20 mouse cellular contexts compared by ENCODE assay signal in the genomic region with DNA sequence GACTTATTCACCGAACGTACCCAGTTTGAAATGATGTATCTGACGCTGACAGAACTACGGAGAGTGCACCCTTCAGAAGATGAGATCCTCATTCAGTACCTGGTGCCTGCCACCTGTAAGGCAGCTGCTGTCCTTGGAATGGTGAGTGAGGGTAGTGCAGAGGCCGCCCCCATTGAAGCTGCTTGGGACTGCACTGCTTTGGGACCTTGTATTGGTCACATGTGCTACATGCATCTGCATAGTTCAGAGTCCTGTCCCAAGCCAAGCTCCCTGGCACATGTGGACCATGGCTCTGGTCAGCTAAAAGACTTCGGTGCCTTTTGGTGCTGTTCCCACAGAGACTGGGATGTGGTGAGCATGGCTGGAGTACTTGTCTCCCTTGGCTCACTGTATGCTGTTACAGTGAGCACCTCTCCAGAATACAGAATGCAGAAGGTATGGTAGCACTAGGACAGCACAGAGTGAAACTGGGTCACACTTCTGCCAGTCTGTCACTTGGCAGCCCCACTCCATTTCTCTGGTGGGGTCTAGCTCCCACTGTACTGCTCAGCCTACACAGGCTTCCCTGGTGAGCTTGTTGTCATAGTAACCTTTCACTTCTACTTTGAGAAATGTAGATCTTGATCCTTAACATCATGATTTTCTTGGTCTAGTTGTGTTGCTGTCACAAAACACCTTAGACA. TPM values are rescaled to one million over a fixed set of nuclear protein-coding genes. Genes with fewer than 3 reads are reported as not detected.
A peak's percentile ranks its signal among the peaks of the same experiment; 100 is the strongest.
DNase-seq lines count a peak whose midpoint lies in the region; ATAC-seq and TF ChIP-seq lines count a peak whose summit lies in the region.
"Had no signal": no experiment of that assay in that cellular context is flagged by ENCODE, and none has a peak within 500 bp of the region (broad histone marks: within the 10 kb centered on the region; RNA-seq: fewer than 3 reads in every experiment).

No protein-coding gene starts in this region.

- no peaks in the 10 kb centered on the region for H3K27me3 ChIP-seq in forebrain, postnatal 0 days (ENCODE audit: insufficient read depth, low read length)
- no peaks in the 10 kb centered on the region for H3K27me3 ChIP-seq in forebrain, embryonic 10.5 days (ENCODE audit: poor library complexity, severe bottlenecking)
- no peaks in the 10 kb centered on the region for H3K27me3 ChIP-seq in hindbrain, postnatal 0 days (ENCODE audit: insufficient read depth, low read length)
- no peaks in the 10 kb centered on the region for H3K27me3 ChIP-seq in hindbrain, embryonic 12.5 days
- no peaks in the 10 kb centered on the region for H3K27me3 ChIP-seq in midbrain, embryonic 11.5 days (ENCODE audit: control insufficient read depth, insufficient read depth, low read length)
- no peaks in the 10 kb centered on the region for H3K27me3 ChIP-seq in midbrain, embryonic 16.5 days (ENCODE audit: control insufficient read depth, insufficient read depth, low read depth, low read length)

- DNase-seq in forebrain, postnatal 0 days: no peak
- no peak for DNase-seq in forebrain, embryonic 10.5 days (ENCODE audit: extremely low spot score, low spot score)
- no peak for DNase-seq in hindbrain, postnatal 0 days (ENCODE audit: low spot score)
- DNase-seq in midbrain, embryonic 11.5 days (ENCODE audit: low spot score, missing footprints): peak; percentile 66
- DNase-seq in right cerebral cortex, adult 18-20 months: peak; percentile 24
- no peak for DNase-seq in right cerebral cortex, postnatal 36 days (ENCODE audit: low spot score in 2 of 2)
- DNase-seq: adrenal gland, adult 8-10 months; adrenal gland, postnatal 25 days; cerebellum, adult 18-20 months; cerebellum, adult 9-10 months; cerebellum, postnatal 14 days; gastrocnemius, adult 2 months; gastrocnemius, postnatal 14 days; heart, adult 11 months had no signal

- no peak overlapping the region for H3K27ac ChIP-seq in forebrain, postnatal 0 days (ENCODE audit: low read depth, low read length)
- H3K27ac ChIP-seq in forebrain, embryonic 10.5 days: no peak overlapping the region
- no peak overlapping the region for H3K27ac ChIP-seq in hindbrain, postnatal 0 days
- H3K27ac ChIP-seq in hindbrain, embryonic 12.5 days: no peak overlapping the region
- no peak overlapping the region for H3K27ac ChIP-seq in midbrain, embryonic 11.5 days (ENCODE audit: low read depth, low read length)
- H3K27ac ChIP-seq in midbrain, embryonic 16.5 days (ENCODE audit: low read length): no peak overlapping the region
- H3K27ac ChIP-seq: gastrocnemius, adult 2 months; hindbrain, embryonic 14.5 days had no signal

- no peak overlapping the region for H3K9ac ChIP-seq in forebrain, postnatal 0 days
- H3K9ac ChIP-seq in hindbrain, postnatal 0 days (replicated peaks; ENCODE audit: low read length): no peak overlapping the region
- no peak overlapping the region for H3K9ac ChIP-seq in hindbrain, embryonic 12.5 days
- H3K9ac ChIP-seq in midbrain, embryonic 11.5 days (ENCODE audit: low read length): no peak overlapping the region
- no peak overlapping the region for H3K9ac ChIP-seq in midbrain, embryonic 16.5 days (ENCODE audit: low read depth, low read length)
- H3K9ac ChIP-seq: hindbrain, embryonic 14.5 days had no signal

- no peak overlapping the region for H3K4me2 ChIP-seq in forebrain, postnatal 0 days (ENCODE audit: low read depth)
- H3K4me2 ChIP-seq in hindbrain, postnatal 0 days (ENCODE audit: low read depth, low read length): no peak overlapping the region
- no peak overlapping the region for H3K4me2 ChIP-seq in hindbrain, embryonic 12.5 days (replicated peaks)
- no peak overlapping the region for H3K4me2 ChIP-seq in midbrain, embryonic 11.5 days
- no peak overlapping the region for H3K4me2 ChIP-seq in midbrain, embryonic 16.5 days (ENCODE audit: low read length)
- H3K4me2 ChIP-seq: heart, embryonic 11.5 days; hindbrain, embryonic 14.5 days had no signal

- no peaks in the 10 kb centered on the region for H3K9me3 ChIP-seq in forebrain, postnatal 0 days (ENCODE audit: low read length)
- no peaks in the 10 kb centered on the region for H3K9me3 ChIP-seq in forebrain, embryonic 10.5 days
- H3K9me3 ChIP-seq in hindbrain, postnatal 0 days (ENCODE audit: low read length): no peaks in the 10 kb centered on the region
- H3K9me3 ChIP-seq in hindbrain, embryonic 12.5 days (replicated peaks): no peaks in the 10 kb centered on the region
- no peaks in the 10 kb centered on the region for H3K9me3 ChIP-seq in midbrain, embryonic 11.5 days (ENCODE audit: control insufficient read depth, low read length)
- H3K9me3 ChIP-seq in midbrain, embryonic 16.5 days (replicated peaks; ENCODE audit: control insufficient read depth, low read length, poor library complexity, severe bottlenecking): no peaks in the 10 kb centered on the region

- WGBS in forebrain, postnatal 0 days: 95% methylated on average over 6 of the region's 6 CpGs
- 95% methylated on average over 6 of the region's 6 CpGs for WGBS in forebrain, embryonic 10.5 days
- 92% methylated on average over 6 of the region's 6 CpGs for WGBS in hindbrain, postnatal 0 days
- 94% methylated on average over 6 of the region's 6 CpGs for WGBS in hindbrain, embryonic 12.5 days
- 98% methylated on average over 6 of the region's 6 CpGs for WGBS in midbrain, embryonic 11.5 days
- 96% methylated on average over 6 of the region's 6 CpGs for WGBS in midbrain, embryonic 16.5 days

- no peak for TF ChIP-seq CTCF in forebrain, postnatal 0 days (IDR thresholded peaks at IDR 0.05; ENCODE audit: low read depth)
- TF ChIP-seq CTCF in hindbrain, postnatal 0 days (IDR thresholded peaks at IDR 0.05; ENCODE audit: low read depth): no peak

- H3K4me1 ChIP-seq in forebrain, postnatal 0 days (ENCODE audit: insufficient read depth): no peaks in the 10 kb centered on the region
- H3K4me1 ChIP-seq in forebrain, embryonic 10.5 days: no peaks in the 10 kb centered on the region
- H3K4me1 ChIP-seq in hindbrain, postnatal 0 days (ENCODE audit: insufficient read depth, low read length): no peaks in the 10 kb centered on the region
- H3K4me1 ChIP-seq in hindbrain, embryonic 12.5 days: no peaks in the 10 kb centered on the region
- no peaks in the 10 kb centered on the region for H3K4me1 ChIP-seq in midbrain, embryonic 11.5 days (ENCODE audit: control insufficient read depth, insufficient read depth, low read length)
- H3K4me1 ChIP-seq in midbrain, embryonic 16.5 days (ENCODE audit: control insufficient read depth, insufficient read depth, low read length): no peaks in the 10 kb centered on the region

- peaks cover 83% of the 10 kb centered on the region for H3K36me3 ChIP-seq in forebrain, postnatal 0 days (ENCODE audit: insufficient read depth)
- H3K36me3 ChIP-seq in forebrain, embryonic 10.5 days (replicated peaks): peaks cover 98% of the 10 kb centered on the region
- H3K36me3 ChIP-seq in hindbrain, postnatal 0 days (ENCODE audit: insufficient read depth, low read length): peaks cover 57% of the 10 kb centered on the region
- peaks cover 81% of the 10 kb centered on the region for H3K36me3 ChIP-seq in hindbrain, embryonic 12.5 days
- peaks cover 22% of the 10 kb centered on the region for H3K36me3 ChIP-seq in midbrain, embryonic 11.5 days (ENCODE audit: control insufficient read depth, insufficient read depth, low read length)
- peaks cover 39% of the 10 kb centered on the region for H3K36me3 ChIP-seq in midbrain, embryonic 16.5 days (ENCODE audit: control insufficient read depth, insufficient read depth, low read length)

- peak; percentile 64 for ATAC-seq in forebrain, postnatal 0 days
- peak; percentile 87 for ATAC-seq in hindbrain, postnatal 0 days
- no peak for ATAC-seq in hindbrain, embryonic 12.5 days (ENCODE audit: low FRiP score)
- ATAC-seq in midbrain, embryonic 11.5 days (ENCODE audit: low FRiP score): no peak
- no peak for ATAC-seq in midbrain, embryonic 16.5 days
- ATAC-seq: activated CD4-positive, CD25-positive, alpha-beta regulatory T cell, adult 4 months; forebrain, embryonic 14.5 days had no signal

- H3K4me3 ChIP-seq in forebrain, postnatal 0 days (ENCODE audit: low read depth, low read length): no peak overlapping the region
- no peak overlapping the region for H3K4me3 ChIP-seq in forebrain, embryonic 10.5 days
- H3K4me3 ChIP-seq in hindbrain, postnatal 0 days (ENCODE audit: low read length): no peak overlapping the region
- H3K4me3 ChIP-seq in hindbrain, embryonic 12.5 days: no peak overlapping the region
- H3K4me3 ChIP-seq in midbrain, embryonic 11.5 days (ENCODE audit: low read depth, low read length): no peak overlapping the region
- no peak overlapping the region for H3K4me3 ChIP-seq in midbrain, embryonic 16.5 days (ENCODE audit: low read depth, low read length)
- H3K4me3 ChIP-seq: gastrocnemius, adult 2 months had no signal

RNA-seq across cellular contexts. Expression of gene Msantd1, which starts 7.9 kb away (rescaled TPM):
- 14.5 and 27.3 TPM in 2 replicates for total RNA-seq in forebrain, postnatal 0 days (2014; rRNA removed)
- polyA plus RNA-seq in forebrain, postnatal 0 days (2015; fragmentation: Nextera tagmentation; extraction: Ambion mirVana): 13.0 and 14.8 TPM in 2 replicates
- polyA plus RNA-seq in forebrain, embryonic 10.5 days (2016; fragmentation: Nextera tagmentation; extraction: Ambion mirVana): 0.55 and 1.2 TPM in 2 replicates
- total RNA-seq in hindbrain, postnatal 0 days (2014; rRNA removed): 8.8 and 10.0 TPM in 2 replicates
- 5.9 and 7.8 TPM in 2 replicates for polyA plus RNA-seq in hindbrain, postnatal 0 days (2015; fragmentation: Nextera tagmentation; extraction: Ambion mirVana)
- polyA plus RNA-seq in hindbrain, embryonic 12.5 days (2016; fragmentation: Nextera tagmentation; extraction: Ambion mirVana): 1.6 TPM in 2 replicates
- polyA plus RNA-seq in midbrain, embryonic 11.5 days (2014; fragmentation: Nextera tagmentation; extraction: Ambion mirVana): 1.3 and 1.6 TPM in 2 replicates
- 6.8 and 8.9 TPM in 2 replicates for polyA plus RNA-seq in midbrain, embryonic 16.5 days (2015; fragmentation: Nextera tagmentation; extraction: Ambion mirVana)

RNA-seq across cellular contexts. Expression of gene Rgs12, which starts 49.3 kb away (rescaled TPM):
- total RNA-seq in forebrain, postnatal 0 days (2014; rRNA removed): 60.0 and 73.8 TPM in 2 replicates
- 32.3 and 34.5 TPM in 2 replicates for polyA plus RNA-seq in forebrain, postnatal 0 days (2015; fragmentation: Nextera tagmentation; extraction: Ambion mirVana)
- polyA plus RNA-seq in forebrain, embryonic 10.5 days (2016; fragmentation: Nextera tagmentation; extraction: Ambion mirVana): 57.6 and 59.8 TPM in 2 replicates
- total RNA-seq in hindbrain, postnatal 0 days (2014; rRNA removed): 57.9 and 62.5 TPM in 2 replicates
- 32.3 and 35.1 TPM in 2 replicates for polyA plus RNA-seq in hindbrain, postnatal 0 days (2015; fragmentation: Nextera tagmentation; extraction: Ambion mirVana)
- 65.3 and 67.3 TPM in 2 replicates for polyA plus RNA-seq in hindbrain, embryonic 12.5 days (2016; fragmentation: Nextera tagmentation; extraction: Ambion mirVana)
- 47.5 and 49.0 TPM in 2 replicates for polyA plus RNA-seq in midbrain, embryonic 11.5 days (2014; fragmentation: Nextera tagmentation; extraction: Ambion mirVana)
- polyA plus RNA-seq in midbrain, embryonic 16.5 days (2015; fragmentation: Nextera tagmentation; extraction: Ambion mirVana): 42.3 and 52.9 TPM in 2 replicates

Comparison
In these comparisons a context has a peak if more than half of its experiments do, and no peak if none do; other contexts are left out.
1. ATAC-seq: peak in forebrain, postnatal 0 days (single experiment) and hindbrain, postnatal 0 days (single experiment); none in hindbrain, embryonic 12.5 days (single experiment), midbrain, embryonic 11.5 days (single experiment) and midbrain, embryonic 16.5 days (single experiment).
2. DNase-seq: peak in midbrain, embryonic 11.5 days (single experiment) and right cerebral cortex, adult 18-20 months (single experiment); none in forebrain, postnatal 0 days (single experiment), forebrain, embryonic 10.5 days (single experiment), hindbrain, postnatal 0 days (single experiment) and right cerebral cortex, postnatal 36 days (0 of 2).